Mouse (Mus musculus) heart, embryonic 12.5 days (tissue): ENCODE results near the gene Elp5. TPM values are rescaled to one million over a fixed set of nuclear protein-coding genes. Genes with fewer than 3 reads are reported as not detected.

Experiments
- ATAC-seq: fragments of 200-750 bp; cut with Nextera tagmentation; 2 replicates; pipeline ENCODE4 v1.8.0; 2017; ENCODE audit warnings: moderate TSS enrichment, moderate library complexity; ENCODE audit not compliant: insufficient number of reproducible peaks, low FRiP score
- H3K27ac ChIP-seq: fragments of 300-500 bp; sonication (generic); 2 replicates; pipeline ENCODE4 v1.5.1; 2016; ENCODE audit warnings: mild to moderate bottlenecking, moderate library complexity; ENCODE audit not compliant: poor library complexity, severe bottlenecking
- H3K27me3 ChIP-seq: fragments of 300-500 bp; sonication (generic); replicated peaks from 2 replicates; pipeline ENCODE4 v1.6.1; 2016; ENCODE audit warnings: mild to moderate bottlenecking, moderate library complexity
- H3K36me3 ChIP-seq: fragments of 300-500 bp; sonication (generic); 2 replicates; pipeline ENCODE4 v1.6.1; 2016; ENCODE audit warnings: mild to moderate bottlenecking, moderate library complexity
- H3K4me1 ChIP-seq: fragments of 300-500 bp; sonication (generic); replicated peaks from 2 replicates; pipeline ENCODE4 v1.6.1; 2016; ENCODE audit warnings: mild to moderate bottlenecking
- H3K4me2 ChIP-seq: fragments of 300-500 bp; sonication (generic); 2 replicates; pipeline ENCODE4 v1.6.1; 2016; ENCODE audit warnings: mild to moderate bottlenecking, moderate library complexity
- H3K4me3 ChIP-seq: fragments of 300-500 bp; sonication (generic); 2 replicates; pipeline ENCODE4 v1.5.1; 2016; ENCODE audit warnings: mild to moderate bottlenecking
- H3K9ac ChIP-seq: fragments of 300-500 bp; sonication (generic); 2 replicates; pipeline ENCODE4 v1.6.1; 2016; ENCODE audit warnings: mild to moderate bottlenecking, moderate library complexity
- H3K9me3 ChIP-seq: fragments of 300-500 bp; sonication (generic); replicated peaks from 2 replicates; pipeline ENCODE4 v1.6.1; 2016; ENCODE audit warnings: mild to moderate bottlenecking, moderate library complexity
- WGBS: fragments of 180-500 bp; shearing (Covaris S2); methylation state at CpG from one replicate; pipeline ENCODE4 v1.1.7; 2016; 5-methylcytosine and 5-hydroxymethylcytosine counted together
- polyA plus RNA-seq: library from polyadenylated mRNA; unstranded; fragments of >200 nt; fragmentation: Nextera tagmentation; extraction: Ambion mirVana; gene quantifications from 2 replicates; pipeline ENCODE4 v1.2.1, GENCODE M21; 2016

The Elp5 gene
- polyA plus RNA-seq, 1 experiment from 2014 or later: 109 TPM

- Histone ChIP-seq H3K4me2 (peak overlapping the region; percentile 85), H3K4me1 (peaks cover 30% of the 10 kb centered on the region), H3K9ac (peak overlapping the region; percentile 86), H3K4me3 (no peak overlapping the region), H3K36me3 (peaks cover 49% of the 10 kb centered on the region), H3K27me3 (no peaks in the 10 kb centered on the region), H3K9me3 (no peaks in the 10 kb centered on the region), H3K27ac (no peak overlapping the region)
- no peak for ATAC-seq
- 59% methylated on average over 5 of the region's 5 CpGs for WGBS
Observed at GRCm38 (mm10) chr11:70014051-70014450, 31.7 kb upstream of the Elp5 start.

- no peak overlapping the region for H3K4me2 ChIP-seq
- no peak for ATAC-seq
- no peak overlapping the region for H3K27ac ChIP-seq
- peaks cover 55% of the 10 kb centered on the region for H3K36me3 ChIP-seq
- H3K9ac ChIP-seq: no peak overlapping the region
- WGBS: 80% methylated on average over 3 of the region's 3 CpGs
- no peaks in the 10 kb centered on the region for H3K27me3 ChIP-seq
- H3K9me3 ChIP-seq: no peaks in the 10 kb centered on the region
- H3K4me1 ChIP-seq: peaks cover 24% of the 10 kb centered on the region
- H3K4me3 ChIP-seq: no peak overlapping the region
Observed at GRCm38 (mm10) chr11:70013408-70013807, 31.1 kb upstream of the Elp5 start.

GRCm38 (mm10) chr11:70012931-70013330, 30.6 kb upstream of the Elp5 start:
- Histone ChIP-seq H3K9ac (no peak overlapping the region), H3K9me3 (no peaks in the 10 kb centered on the region), H3K27ac (no peak overlapping the region), H3K4me1 (peaks cover 21% of the 10 kb centered on the region), H3K4me3 (no peak overlapping the region), H3K27me3 (no peaks in the 10 kb centered on the region), H3K36me3 (peaks cover 60% of the 10 kb centered on the region), H3K4me2 (no peak overlapping the region)
- 86% methylated on average over 9 of the region's 9 CpGs for WGBS
- no peak for ATAC-seq

- WGBS: 87% methylated on average over 10 of the region's 10 CpGs
- H3K27ac ChIP-seq: no peak overlapping the region
- H3K9me3 ChIP-seq: no peaks in the 10 kb centered on the region
- no peak overlapping the region for H3K9ac ChIP-seq
- H3K4me1 ChIP-seq: peaks cover 10% of the 10 kb centered on the region
- no peak overlapping the region for H3K4me3 ChIP-seq
- H3K27me3 ChIP-seq: no peaks in the 10 kb centered on the region
- H3K4me2 ChIP-seq: no peak overlapping the region
- H3K36me3 ChIP-seq: peaks cover 80% of the 10 kb centered on the region
- ATAC-seq: no peak
Observed at GRCm38 (mm10) chr11:70010961-70011360, 28.6 kb upstream of the Elp5 start.

- H3K9ac ChIP-seq: no peak overlapping the region
- peaks cover 10% of the 10 kb centered on the region for H3K4me1 ChIP-seq
- no peaks in the 10 kb centered on the region for H3K27me3 ChIP-seq
- H3K4me2 ChIP-seq: no peak overlapping the region
- no peak overlapping the region for H3K27ac ChIP-seq
- no peaks in the 10 kb centered on the region for H3K9me3 ChIP-seq
- ATAC-seq: no peak
- no peak overlapping the region for H3K4me3 ChIP-seq
- 87% methylated on average over 12 of the region's 12 CpGs for WGBS
- H3K36me3 ChIP-seq: peaks cover 84% of the 10 kb centered on the region
Observed at GRCm38 (mm10) chr11:70010548-70010947, 28.2 kb upstream of the Elp5 start.

- peaks cover 89% of the 10 kb centered on the region for H3K36me3 ChIP-seq
- H3K27me3 ChIP-seq: no peaks in the 10 kb centered on the region
- no peak overlapping the region for H3K4me3 ChIP-seq
- peaks cover 10% of the 10 kb centered on the region for H3K4me1 ChIP-seq
- no peaks in the 10 kb centered on the region for H3K9me3 ChIP-seq
- no peak overlapping the region for H3K4me2 ChIP-seq
- 88% methylated on average over 6 of the region's 6 CpGs for WGBS
- no peak for ATAC-seq
- H3K27ac ChIP-seq: no peak overlapping the region
- H3K9ac ChIP-seq: no peak overlapping the region
Observed at GRCm38 (mm10) chr11:70010033-70010432, 27.7 kb upstream of the Elp5 start.

- ATAC-seq: no peak
- Histone ChIP-seq H3K27me3 (no peaks in the 10 kb centered on the region), H3K4me3 (no peak overlapping the region), H3K4me2 (no peak overlapping the region), H3K9ac (no peak overlapping the region), H3K9me3 (no peaks in the 10 kb centered on the region), H3K36me3 (peaks cover 62% of the 10 kb centered on the region), H3K4me1 (peaks cover 32% of the 10 kb centered on the region), H3K27ac (no peak overlapping the region)
- 65% methylated on average over 5 of the region's 5 CpGs for WGBS
Observed at GRCm38 (mm10) chr11:70005521-70005920, 23.2 kb upstream of the Elp5 start.

- no peaks in the 10 kb centered on the region for H3K27me3 ChIP-seq
- H3K27ac ChIP-seq: no peak overlapping the region
- peaks cover 47% of the 10 kb centered on the region for H3K4me1 ChIP-seq
- peaks cover 56% of the 10 kb centered on the region for H3K36me3 ChIP-seq
- H3K9me3 ChIP-seq: no peaks in the 10 kb centered on the region
- peak overlapping the region; percentile 85 for H3K4me2 ChIP-seq
- H3K9ac ChIP-seq: no peak overlapping the region
- peak overlapping the region; percentile 74 for H3K4me3 ChIP-seq
- WGBS: 85% methylated on average over 2 of the region's 2 CpGs
- ATAC-seq: no peak
Observed at GRCm38 (mm10) chr11:70002471-70002870, 20.2 kb upstream of the Elp5 start.

GRCm38 (mm10) chr11:70001865-70002264, 19.5 kb upstream of the Elp5 start:
- Histone ChIP-seq H3K9ac (no peak overlapping the region), H3K4me1 (peaks cover 49% of the 10 kb centered on the region), H3K9me3 (no peaks in the 10 kb centered on the region), H3K27me3 (no peaks in the 10 kb centered on the region), H3K4me3 (peak overlapping the region; percentile 74), H3K4me2 (peak overlapping the region; percentile 85), H3K27ac (no peak overlapping the region), H3K36me3 (peaks cover 50% of the 10 kb centered on the region)
- no peak for ATAC-seq

GRCm38 (mm10) chr11:70001159-70001558, 18.8 kb upstream of the Elp5 start:
- H3K4me2 ChIP-seq: peak overlapping the region; percentile 85
- peak overlapping the region; percentile 74 for H3K4me3 ChIP-seq
- WGBS: 6% methylated on average over 8 of the region's 8 CpGs
- peak overlapping the region; percentile 91 for H3K9ac ChIP-seq
- peaks cover 49% of the 10 kb centered on the region for H3K4me1 ChIP-seq
- H3K9me3 ChIP-seq: no peaks in the 10 kb centered on the region
- H3K27me3 ChIP-seq: no peaks in the 10 kb centered on the region
- H3K27ac ChIP-seq: peak overlapping the region; percentile 96
- H3K36me3 ChIP-seq: peaks cover 43% of the 10 kb centered on the region
- no peak for ATAC-seq

- H3K4me3 ChIP-seq: peak within 1 kb of the TSS; percentile 74
- peaks cover 36% of the 10 kb centered on the region for H3K36me3 ChIP-seq
- peak within 1 kb of the TSS; percentile 91 for H3K9ac ChIP-seq
- H3K4me1 ChIP-seq: peaks cover 49% of the 10 kb centered on the region
- H3K27ac ChIP-seq: peak within 1 kb of the TSS; percentile 96
- no peaks in the 10 kb centered on the region for H3K9me3 ChIP-seq
- peak within 1 kb of the TSS; percentile 85 for H3K4me2 ChIP-seq
- peak; percentile 78 for ATAC-seq
- WGBS: under 1% methylated on average over 47 of the region's 48 CpGs
- H3K27me3 ChIP-seq: no peaks in the 10 kb centered on the region
Observed at GRCm38 (mm10) chr11:70000396-70000898, 18.1 kb upstream of the Elp5 start, which contains the start of gene Dvl2. Dvl2 (plus strand) TSS chr11:70000595.

- peak overlapping the region; percentile 85 for H3K4me2 ChIP-seq
- no peak for ATAC-seq
- H3K9ac ChIP-seq: no peak overlapping the region
- no peaks in the 10 kb centered on the region for H3K27me3 ChIP-seq
- no peaks in the 10 kb centered on the region for H3K9me3 ChIP-seq
- 82% methylated on average over 8 of the region's 8 CpGs for WGBS
- peak overlapping the region; percentile 96; the same call in 1 of the 2 replicates for H3K27ac ChIP-seq
- peaks cover 30% of the 10 kb centered on the region for H3K36me3 ChIP-seq
- H3K4me3 ChIP-seq: no peak overlapping the region
- H3K4me1 ChIP-seq: peaks cover 51% of the 10 kb centered on the region
Observed at GRCm38 (mm10) chr11:69999666-70000065, 17.3 kb upstream of the Elp5 start.
